Mouse (Mus musculus) G1E (cell line): ENCODE results near the gene Gsto1. TPM values are rescaled to one million over a fixed set of nuclear protein-coding genes. Genes with fewer than 3 reads are reported as not detected.

Experiments used
- ATAC-seq: 2 replicates; pipeline ENCODE4 v1.8.0; 2016; ENCODE audit warnings: mild to moderate bottlenecking; ENCODE audit not compliant: insufficient number of reproducible peaks, poor library complexity, low FRiP score, severe bottlenecking; ENCODE audit errors: extremely low read depth
- DNase-seq: peaks from one replicate; pipeline ENCODE4 v3.0.0; 2012; ENCODE audit warnings: low spot score
- H3K27me3 ChIP-seq: 2 replicates; pipeline ENCODE4 v1.6.1; 2012; ENCODE audit warnings: mild to moderate bottlenecking, low read length, inconsistent platforms; ENCODE audit not compliant: insufficient read depth
- H3K36me3 ChIP-seq: replicated peaks from 2 replicates; pipeline ENCODE3; 2012; ENCODE audit warnings: mild to moderate bottlenecking, inconsistent platforms
- H3K4me1 ChIP-seq: 2 replicates; pipeline ENCODE4 v1.6.1; 2012; ENCODE audit warnings: low read depth, low read length, inconsistent platforms, mixed read lengths; ENCODE audit not compliant: insufficient read depth
- H3K4me3 ChIP-seq: 2 replicates; pipeline ENCODE4 v1.5.1; 2012; ENCODE audit warnings: low read depth, mild to moderate bottlenecking, inconsistent platforms, low read length, moderate library complexity, mixed read lengths
- H3K9me3 ChIP-seq: replicated peaks from 2 replicates; pipeline ENCODE4 v1.6.1; 2012; ENCODE audit warnings: inconsistent platforms
- CTCF ChIP-seq: IDR thresholded peaks from 2 replicates; pipeline ENCODE4 v1.5.1; 2012; ENCODE audit warnings: low read depth, low read length, inconsistent platforms, mixed read lengths
- GATA1 ChIP-seq: IDR thresholded peaks from 2 replicates; pipeline ENCODE4 v1.6.1; 2012; ENCODE audit warnings: borderline replicate concordance, low read length, inconsistent platforms, mixed read lengths
- GATA2 ChIP-seq: IDR thresholded peaks from 2 replicates; pipeline ENCODE4 v1.6.1; 2012; ENCODE audit warnings: low read depth, low read length, inconsistent platforms, borderline replicate concordance
- POLR2AphosphoS5 ChIP-seq: IDR thresholded peaks from 2 replicates; pipeline ENCODE4 v1.6.1; 2012; ENCODE audit warnings: low read depth, low read length, inconsistent platforms; ENCODE audit not compliant: insufficient replicate concordance
- TAL1 ChIP-seq: conservative IDR thresholded peaks from 2 replicates; pipeline ENCODE4 v1.6.1; 2012; ENCODE audit warnings: low read depth, low read length, inconsistent platforms, mixed read lengths
- polyA plus RNA-seq: library from polyadenylated mRNA; stranded (reverse); fragments of >175 nt; gene quantifications from 2 replicates; pipeline ENCODE4 v1.2.3, GENCODE M21; 2012
- total RNA-seq, 2 experiments: library from RNA; stranded (forward) in 1 of 2; stranded (reverse) in 1 of 2; fragments of 200-1000 nt in 1 of 2; fragments of >200 nt in 1 of 2; fragmentation: Nextera tagmentation in 1 of 2; gene quantifications; 2 replicates each; pipeline ENCODE4 v1.2.3; 2014 to 2017

The Gsto1 gene
- 33.8 and 39.2 TPM in 2 replicates for total RNA-seq (2014; fragmentation: Nextera tagmentation)
- 29.1 and 35.0 TPM in 2 replicates for total RNA-seq (2017)
- polyA plus RNA-seq: 45.1 and 62.6 TPM in 2 replicates

DNA sequence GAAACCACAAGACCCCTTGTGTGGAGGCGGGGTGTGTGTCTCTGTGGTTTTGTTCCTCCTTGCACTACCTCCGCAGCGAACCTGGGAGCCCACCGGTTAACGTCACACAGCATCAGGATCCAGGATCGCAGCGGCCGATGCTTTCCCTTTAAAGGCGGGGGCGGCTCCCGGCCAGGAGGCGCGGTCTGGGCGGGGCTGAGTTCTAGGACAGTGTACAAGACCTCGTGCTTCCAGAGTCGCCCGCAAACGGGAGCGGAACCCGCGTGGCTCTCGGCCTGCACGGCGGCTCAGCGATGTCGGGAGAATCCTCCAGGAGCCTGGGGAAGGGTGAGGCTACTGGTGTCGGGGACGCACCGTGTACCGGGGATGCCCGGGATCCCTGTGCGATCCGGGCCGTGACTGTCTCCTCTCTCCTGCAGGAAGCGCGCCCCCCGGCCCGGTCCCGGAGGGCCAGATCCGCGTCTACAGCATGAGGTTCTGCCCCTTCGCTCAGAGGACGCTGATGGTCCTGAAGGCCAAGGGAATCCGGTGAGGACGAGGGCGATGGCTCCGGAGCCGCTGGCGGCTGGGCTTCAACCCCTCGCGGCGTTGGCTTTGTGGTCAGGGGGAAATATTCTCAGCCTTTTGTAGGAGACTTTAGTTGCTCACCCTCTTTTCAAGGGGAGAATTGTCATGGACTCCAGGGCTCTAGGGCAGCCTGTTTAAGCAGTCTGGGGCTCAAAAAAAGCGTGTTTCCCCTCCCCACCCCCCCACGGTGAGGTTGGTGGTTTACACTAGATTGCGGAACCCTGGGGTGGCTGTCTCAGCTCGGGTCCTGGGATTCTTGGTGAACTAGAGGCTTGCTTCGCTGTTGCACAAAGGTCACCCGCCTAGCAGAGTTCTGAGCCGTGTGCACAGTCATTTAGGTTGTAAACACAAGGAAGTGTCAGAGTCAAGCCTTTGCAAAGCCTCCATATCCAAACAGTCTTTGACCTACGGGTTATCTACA, at the start of gene Gsto1:
Gene Gsto1 (plus strand): TSS at position 175 of the 988 bp plus-strand sequence.
- ATAC-seq: peak; percentile 80
- Histone ChIP-seq H3K36me3 (peaks cover 25% of the 10 kb centered on the region), H3K4me3 (peak within 1 kb of the TSS; percentile 75), H3K9me3 (peaks cover 14% of the 10 kb centered on the region), H3K4me1 (peaks cover 11% of the 10 kb centered on the region), H3K27me3 (no peaks in the 10 kb centered on the region)
- TF ChIP-seq GATA2: no peak
- no peak for TF ChIP-seq TAL1
- no peak for TF ChIP-seq CTCF
- no peak for TF ChIP-seq GATA1
- TF ChIP-seq POLR2AphosphoS5: no peak
- DNase-seq: peak; percentile 45

DNA sequence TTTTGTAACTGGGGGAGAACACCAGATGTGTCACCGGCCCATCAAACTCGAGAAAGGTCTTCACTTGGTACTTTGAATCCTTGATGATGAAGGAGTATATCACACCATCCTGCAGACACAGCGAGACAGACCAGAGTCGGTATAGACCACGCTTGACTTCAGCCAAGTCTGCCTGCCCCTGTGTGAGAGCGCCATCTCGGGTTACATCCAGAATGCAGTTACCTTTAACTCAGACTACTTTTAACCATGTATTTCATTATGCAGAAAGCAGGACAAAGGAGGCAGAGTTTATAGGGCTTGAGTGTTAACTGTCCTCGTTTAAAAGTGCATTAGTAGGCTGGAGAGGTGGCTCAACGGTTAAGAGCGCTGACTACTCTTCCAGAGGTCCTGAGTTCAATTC, 42.7 kb upstream of the Gsto1 start:
- ATAC-seq (no peak), DNase-seq (no peak)
- Histone ChIP-seq H3K4me1 (no peaks in the 10 kb centered on the region), H3K9me3 (no peaks in the 10 kb centered on the region), H3K36me3 (no peaks in the 10 kb centered on the region), H3K4me3 (no peak overlapping the region), H3K27me3 (no peaks in the 10 kb centered on the region)
- TF ChIP-seq TAL1 (no peak), CTCF (no peak), GATA2 (no peak), POLR2AphosphoS5 (no peak), GATA1 (no peak)

DNA sequence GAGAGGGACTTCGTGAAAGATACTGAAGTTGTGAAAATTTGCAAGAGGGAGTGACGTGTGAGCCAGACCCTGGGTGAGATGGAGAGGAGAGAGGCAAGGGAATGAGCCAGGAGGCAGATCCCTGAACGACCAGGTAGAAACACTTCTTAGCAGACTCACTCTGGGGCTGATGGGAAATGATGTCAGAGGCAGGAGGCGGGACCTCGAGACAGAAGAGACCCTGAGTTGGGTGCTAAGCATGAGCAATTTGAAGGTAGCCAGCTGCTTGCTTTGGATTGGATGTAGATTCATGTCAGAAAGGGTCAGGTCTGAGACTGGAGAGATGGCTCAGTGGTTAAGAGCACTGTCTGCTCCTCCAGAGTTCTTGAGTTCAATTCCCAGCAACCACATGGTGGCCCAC, 40.0 kb upstream of the Gsto1 start:
- Histone ChIP-seq H3K27me3 (no peaks in the 10 kb centered on the region), H3K4me3 (no peak overlapping the region), H3K4me1 (no peaks in the 10 kb centered on the region), H3K36me3 (no peaks in the 10 kb centered on the region), H3K9me3 (no peaks in the 10 kb centered on the region)
- ATAC-seq (no peak), DNase-seq (no peak)
- no peak for TF ChIP-seq GATA1

DNA sequence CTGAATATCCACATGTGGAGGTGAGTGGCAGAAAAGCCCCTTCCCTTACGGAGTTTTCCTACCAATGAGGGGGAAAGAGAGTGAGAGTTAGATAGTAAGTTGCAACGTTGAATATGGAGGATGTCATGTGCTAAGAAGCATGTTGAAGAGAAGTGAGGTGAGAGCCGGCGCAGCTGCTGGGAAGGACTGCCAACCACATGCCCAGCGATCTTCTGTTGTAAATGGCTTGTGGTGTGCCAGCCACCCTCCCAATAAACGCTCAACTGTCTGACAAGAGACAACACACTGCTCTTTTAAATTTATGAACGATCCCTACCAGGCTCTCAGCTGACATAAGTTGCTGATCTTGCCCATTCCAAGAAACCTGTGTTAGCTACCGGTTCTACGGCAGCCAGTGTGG, 37.1 kb upstream of the Gsto1 start:
- Histone ChIP-seq H3K4me1 (no peaks in the 10 kb centered on the region), H3K9me3 (no peaks in the 10 kb centered on the region), H3K4me3 (no peak overlapping the region), H3K27me3 (no peaks in the 10 kb centered on the region), H3K36me3 (no peaks in the 10 kb centered on the region)
- DNase-seq (no peak), ATAC-seq (no peak)
- TF ChIP-seq TAL1 (no peak), GATA2 (no peak), POLR2AphosphoS5 (no peak), GATA1 (no peak), CTCF (no peak)

DNA sequence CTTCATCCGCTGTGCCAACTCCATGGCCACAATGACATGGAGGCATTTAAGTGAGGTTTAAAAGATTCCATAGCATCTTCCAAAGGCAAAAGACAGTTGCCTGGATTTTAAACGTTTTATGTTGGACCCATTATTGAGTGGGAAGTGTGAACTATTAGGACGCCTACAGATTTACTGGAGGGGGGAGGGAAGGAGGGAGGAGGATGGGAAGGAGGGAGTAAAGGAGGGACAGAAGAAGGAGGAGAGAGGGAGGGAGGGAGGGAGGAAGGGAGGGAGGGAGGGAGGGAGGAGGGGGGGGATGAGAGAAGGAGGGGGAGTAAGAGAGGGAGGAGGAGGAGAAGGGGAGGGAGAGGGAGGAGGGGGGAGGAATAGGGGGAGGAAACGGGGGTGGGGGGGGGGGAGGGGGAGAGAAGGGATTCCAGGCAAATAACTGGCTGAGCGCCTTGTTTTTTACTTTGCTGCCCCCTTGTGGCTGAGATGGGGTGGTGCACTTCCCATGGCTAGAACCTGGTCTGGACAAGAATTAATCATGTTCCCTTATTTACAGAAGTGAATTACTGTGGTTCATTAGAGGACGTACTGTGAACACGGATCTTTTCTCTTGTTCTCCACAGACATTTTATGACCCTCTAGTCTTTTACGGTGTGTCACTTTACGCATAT, 33.8 kb upstream of the Gsto1 start:
- DNase-seq: peak; percentile 55
- TF ChIP-seq GATA2 (no peak), POLR2AphosphoS5 (no peak), CTCF (peak; percentile 84), GATA1 (no peak), TAL1 (no peak)
- Histone ChIP-seq H3K36me3 (no peaks in the 10 kb centered on the region), H3K27me3 (no peaks in the 10 kb centered on the region), H3K4me1 (no peaks in the 10 kb centered on the region), H3K4me3 (no peak overlapping the region), H3K9me3 (no peaks in the 10 kb centered on the region)
- ATAC-seq: no peak

DNA sequence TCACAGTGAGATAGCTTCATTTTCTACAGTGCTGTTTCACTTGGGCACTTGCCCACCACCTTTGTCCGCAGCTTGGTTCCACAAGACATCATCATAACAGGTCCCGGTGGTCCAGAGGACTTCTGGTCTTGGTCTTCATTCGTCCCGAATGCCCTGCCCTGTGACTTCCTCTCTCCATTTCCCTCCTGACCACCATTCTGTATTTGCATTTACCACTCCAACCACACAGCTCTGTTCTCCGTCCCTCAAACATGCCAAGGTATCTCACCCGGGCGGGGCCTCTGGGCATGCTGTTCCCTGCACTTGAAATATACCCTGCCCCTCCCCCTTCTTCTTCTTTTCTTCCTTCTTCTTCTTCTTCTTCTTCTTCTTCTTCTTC, 33.3 kb upstream of the Gsto1 start:
- no peak overlapping the region for H3K4me3 ChIP-seq
- no peak for ATAC-seq
- DNase-seq: no peak
- H3K27me3 ChIP-seq: no peaks in the 10 kb centered on the region
- H3K36me3 ChIP-seq: no peaks in the 10 kb centered on the region
- H3K9me3 ChIP-seq: no peaks in the 10 kb centered on the region
- TF ChIP-seq POLR2AphosphoS5: no peak
- no peak for TF ChIP-seq TAL1
- TF ChIP-seq GATA2: no peak
- no peaks in the 10 kb centered on the region for H3K4me1 ChIP-seq
